Mouse (Mus musculus): ENCODE results near the gene Mlst8.
"Not testable (repeated sequence)": the region's sequence is repeated elsewhere in the genome, so short reads cannot be mapped to it uniquely, and the experiment has no call there.

The Mlst8 gene

DNA sequence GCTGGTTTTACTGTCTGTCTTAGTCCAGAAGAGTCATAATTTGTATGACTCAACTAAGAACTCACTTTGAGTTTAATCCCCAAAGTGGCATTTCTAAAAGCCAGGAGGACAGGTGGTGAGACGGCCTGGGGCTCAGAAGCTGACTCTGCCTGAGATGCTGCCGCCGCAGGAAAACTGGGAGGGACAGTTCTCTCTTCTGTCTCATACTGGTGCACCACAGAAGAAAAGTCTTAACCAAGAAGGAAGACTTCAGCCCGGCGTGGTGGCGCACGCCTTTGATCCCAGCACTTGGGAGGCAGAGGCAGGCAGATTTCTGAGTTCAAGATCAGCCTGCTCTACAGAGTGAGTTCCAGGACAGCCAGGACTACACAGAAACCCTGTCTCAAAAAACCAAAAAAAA is 53.0 kb downstream of the Mlst8 start:
- DNase-seq (ENCODE audit: extremely low spot score): no peak

DNA sequence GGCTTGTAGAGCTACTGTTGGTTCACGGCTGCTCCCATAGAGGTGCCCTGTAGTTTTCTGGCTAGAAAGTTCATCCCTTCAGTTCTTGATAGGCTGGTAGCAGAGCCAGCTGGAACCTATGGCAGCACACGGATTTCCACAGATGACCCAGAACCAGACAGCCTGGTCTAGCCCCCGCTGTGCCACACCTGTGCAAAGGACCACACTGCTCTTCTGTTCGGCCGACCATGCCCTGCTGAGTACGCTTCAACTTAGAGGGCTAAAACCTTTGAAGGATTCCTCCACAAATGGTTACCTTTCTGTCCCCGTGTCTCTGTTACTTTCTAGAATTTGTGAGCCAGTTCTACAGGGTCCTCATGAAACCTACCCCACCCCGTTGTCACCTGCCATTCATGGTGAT is 53.6 kb downstream of the Mlst8 start:
- DNase-seq (ENCODE audit: extremely low spot score): not testable (repeated sequence)

DNA sequence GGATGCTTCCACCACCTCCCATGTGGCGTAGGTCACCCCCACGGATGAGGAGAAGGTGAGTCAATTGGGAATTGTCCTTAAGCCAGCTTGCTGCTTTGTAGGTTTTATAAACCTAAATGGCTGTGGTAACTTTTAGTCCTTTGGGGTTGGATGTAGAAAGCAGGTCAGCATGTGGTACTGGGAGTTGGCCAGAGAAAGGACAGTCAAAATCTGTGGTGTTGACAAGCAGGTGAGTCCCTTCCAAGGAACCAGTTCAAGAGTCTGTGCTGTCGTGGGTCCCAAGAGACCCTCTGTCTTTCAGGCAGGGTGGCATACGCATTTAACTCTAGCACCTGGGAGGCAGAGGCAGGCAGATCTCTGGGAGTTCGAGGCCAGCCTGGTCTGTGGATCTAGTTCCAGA is 54.4 kb downstream of the Mlst8 start:
- no peak for DNase-seq (ENCODE audit: extremely low spot score)

All from embryo, embryonic 9.5 days (tissue).